ENCODE assay signal across 13 mouse cellular contexts in the genomic region with DNA sequence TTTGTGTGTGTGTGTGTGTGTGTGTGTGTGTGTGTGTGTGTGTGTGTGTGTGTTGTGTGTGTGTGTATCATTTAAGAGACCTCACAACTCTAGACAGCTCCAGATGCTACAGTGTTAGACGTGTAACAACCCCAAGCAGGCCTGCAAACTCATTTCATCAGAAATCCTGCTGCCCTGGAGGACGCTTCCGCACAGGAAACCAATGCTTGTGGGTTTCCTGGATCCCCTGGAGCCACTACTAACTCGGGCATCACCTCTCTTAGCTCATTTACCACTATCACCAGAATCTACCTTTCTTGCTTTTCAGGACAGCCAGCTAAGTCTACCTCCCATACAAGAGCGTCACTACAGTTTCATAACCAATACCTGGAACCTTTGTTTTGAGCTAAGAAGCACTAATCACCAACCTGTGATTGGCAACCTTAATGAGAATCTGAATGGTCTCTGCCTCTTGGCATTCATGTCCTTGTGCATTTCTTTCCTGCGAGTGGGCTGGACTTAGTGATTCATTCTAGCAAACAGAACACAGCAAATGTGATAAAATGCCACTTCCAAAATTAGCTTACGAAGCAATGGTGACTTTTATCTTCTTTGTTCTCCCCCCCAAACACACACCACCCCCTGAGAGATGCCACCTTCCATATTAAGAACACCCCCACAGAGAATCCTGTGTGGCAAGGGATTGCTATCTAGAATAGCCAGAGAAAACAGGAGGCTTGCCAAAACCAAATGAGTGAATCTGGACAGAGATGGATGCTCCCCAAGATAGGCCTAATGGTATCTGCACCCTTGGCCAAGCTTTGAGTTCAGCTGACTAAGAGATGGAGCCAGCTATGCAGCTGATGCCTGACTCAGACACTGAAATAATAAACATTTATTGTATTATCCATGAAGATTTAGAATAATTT.
DNase-seq lines count a peak whose midpoint lies in the region; ATAC-seq and TF ChIP-seq lines count a peak whose summit lies in the region.
"Had no signal": no experiment of that assay in that cellular context is flagged by ENCODE, and none has a peak within 500 bp of the region (broad histone marks: within the 10 kb centered on the region; RNA-seq: fewer than 3 reads in every experiment).

No protein-coding gene starts in this region.

- no peak overlapping the region for H3K9ac ChIP-seq in lung, embryonic 15.5 days
- no peak overlapping the region for H3K9ac ChIP-seq in forebrain, embryonic 12.5 days

- 75% methylated on average over 7 of the region's 7 CpGs for WGBS in lung, embryonic 15.5 days
- 77% methylated on average over 7 of the region's 7 CpGs for WGBS in lung, adult 2 months
- 86% methylated on average over 7 of the region's 7 CpGs for WGBS in forebrain, embryonic 12.5 days

- no peak overlapping the region for H3K27ac ChIP-seq in lung, embryonic 15.5 days
- H3K27ac ChIP-seq in forebrain, embryonic 12.5 days, result no peak overlapping the region
- H3K27ac ChIP-seq: hindbrain, embryonic 10.5 days had no signal

- no peaks in the 10 kb centered on the region for H3K36me3 ChIP-seq in lung, embryonic 15.5 days
- no peaks in the 10 kb centered on the region for H3K36me3 ChIP-seq in forebrain, embryonic 12.5 days (replicated peaks)
- H3K36me3 ChIP-seq: hindbrain, embryonic 10.5 days had no signal

- H3K4me3 ChIP-seq in lung, embryonic 15.5 days, result no peak overlapping the region
- no peak overlapping the region for H3K4me3 ChIP-seq in lung, adult 2 months (replicated peaks; ENCODE audit: extremely low read depth, low read depth, low read length)
- no peak overlapping the region for H3K4me3 ChIP-seq in forebrain, embryonic 12.5 days (replicated peaks)
- H3K4me3 ChIP-seq: hindbrain, embryonic 10.5 days had no signal

- peak; percentile 55; the same call in 1 of the 2 replicates for ATAC-seq in lung, embryonic 15.5 days (ENCODE audit: borderline replicate concordance, extremely low read depth, low FRiP score, low TSS enrichment)
- peak; percentile 87 for ATAC-seq in Patski
- no peak for ATAC-seq in forebrain, embryonic 12.5 days (ENCODE audit: low FRiP score)
- ATAC-seq: intestine, embryonic 16.5 days had no signal

- no peak for TF ChIP-seq POLR2A in lung, adult 2 months (IDR thresholded peaks at IDR 0.05; ENCODE audit: borderline replicate concordance, extremely low read depth, low read depth, low read length)

- no peaks in the 10 kb centered on the region for H3K27me3 ChIP-seq in lung, embryonic 15.5 days
- no peaks in the 10 kb centered on the region for H3K27me3 ChIP-seq in Patski
- no peaks in the 10 kb centered on the region for H3K27me3 ChIP-seq in forebrain, embryonic 12.5 days

- POLR2A ChIA-PET in Patski (lab: Charles Lee), result interaction anchor here (0.6 kb wide), 1 partner anchor 837 kb away, joined by 3 read pairs; no protein-coding TSS in a partner anchor

- no peaks in the 10 kb centered on the region for H3K9me3 ChIP-seq in lung, embryonic 15.5 days
- H3K9me3 ChIP-seq in forebrain, embryonic 12.5 days, result no peaks in the 10 kb centered on the region
- H3K9me3 ChIP-seq: hindbrain, embryonic 10.5 days had no signal

- DNase-seq in lung, adult 2 months, result no peak
- DNase-seq in Patski (ENCODE audit: low read depth, low spot score), result peak; percentile 85
- peak; percentile 71 for DNase-seq in cerebellum, adult 8-10 months
- DNase-seq in induced T-regulatory cell, adult 2 months (ENCODE audit: low read depth), result peak; percentile 27
- no peak for DNase-seq in kidney, postnatal 36 days
- DNase-seq in ovary, postnatal 10 days (ENCODE audit: low spot score), result no peak
- DNase-seq: lung, adult 18-20 months; thymus, adult 2 months had no signal

- H3K4me2 ChIP-seq in lung, embryonic 15.5 days, result no peak overlapping the region
- no peak overlapping the region for H3K4me2 ChIP-seq in forebrain, embryonic 12.5 days
- H3K4me2 ChIP-seq: heart, embryonic 11.5 days had no signal

- CTCF ChIA-PET in Patski (lab: Charles Lee), result interaction anchor here (0.7 to 2.9 kb wide), 7 partner anchors 8 to 1015 kb away, joined by 3 to 12 read pairs (median 3); no protein-coding TSS in a partner anchor

- TF ChIP-seq CTCF in lung, adult 2 months (IDR thresholded peaks at IDR 0.05; ENCODE audit: insufficient read depth, low read length), result no peak
- TF ChIP-seq CTCF in Patski (IDR thresholded peaks at IDR 0.05), result no peak

- in situ Hi-C loops in Patski (cut with MboI; ENCODE audit: low pct_unique_long_range_greater_than_20kb), result no loop called here

- no peaks in the 10 kb centered on the region for H3K4me1 ChIP-seq in lung, embryonic 15.5 days
- H3K4me1 ChIP-seq in lung, adult 2 months (ENCODE audit: control insufficient read depth, insufficient read depth, low read length), result no peaks in the 10 kb centered on the region
- no peaks in the 10 kb centered on the region for H3K4me1 ChIP-seq in forebrain, embryonic 12.5 days

Comparison
In these comparisons a context has a peak if more than half of its experiments do, and no peak if none do; other contexts are left out.
1. DNase-seq: peak in Patski (single experiment), cerebellum, adult 8-10 months (single experiment) and induced T-regulatory cell, adult 2 months (single experiment); none in lung, adult 2 months (single experiment), kidney, postnatal 36 days (0 of 2) and ovary, postnatal 10 days (single experiment).